Mouse (Mus musculus): ENCODE data around the gene Cd5l. TPM values are rescaled to one million over a fixed set of nuclear protein-coding genes. Genes with fewer than 3 reads are reported as not detected.
"Not testable (repeated sequence)": the region's sequence is repeated elsewhere in the genome, so short reads cannot be mapped to it uniquely, and the experiment has no call there.

The Cd5l gene
- polyA plus RNA-seq, 1 experiment from 2014 or later = 0.11 TPM

- 40% methylated on average over 3 of the region's 3 CpGs for WGBS
- H3K27ac ChIP-seq = no peak overlapping the region
- H3K4me1 ChIP-seq = peaks cover 5% of the 10 kb centered on the region; the same call in 1 of the 2 replicates
- ATAC-seq (ENCODE audit: borderline replicate concordance, extremely low read depth, low FRiP score, low TSS enrichment) = no peak
- no peaks in the 10 kb centered on the region for H3K36me3 ChIP-seq
- no peaks in the 10 kb centered on the region for H3K9me3 ChIP-seq
- no peak overlapping the region for H3K4me3 ChIP-seq
- no peak overlapping the region for H3K9ac ChIP-seq
- no peaks in the 10 kb centered on the region for H3K27me3 ChIP-seq
- no peak overlapping the region for H3K4me2 ChIP-seq
Observed at GRCm38 (mm10) chr3:87377228-87377627, 19.5 kb downstream of the Cd5l start.

GRCm38 (mm10) chr3:87377719-87378118 lies 20.0 kb downstream of the Cd5l start:
- no peak overlapping the region for H3K27ac ChIP-seq
- no peak for ATAC-seq (ENCODE audit: borderline replicate concordance, extremely low read depth, low FRiP score, low TSS enrichment)
- H3K36me3 ChIP-seq = no peaks in the 10 kb centered on the region
- no peak overlapping the region for H3K9ac ChIP-seq
- WGBS = 46% methylated on average over 6 of the region's 6 CpGs
- peaks cover 5% of the 10 kb centered on the region; the same call in 1 of the 2 replicates for H3K4me1 ChIP-seq
- no peaks in the 10 kb centered on the region for H3K27me3 ChIP-seq
- H3K4me2 ChIP-seq = no peak overlapping the region
- H3K9me3 ChIP-seq = no peaks in the 10 kb centered on the region
- H3K4me3 ChIP-seq = no peak overlapping the region

- H3K4me1 ChIP-seq; H3K27me3 ChIP-seq; H3K9ac ChIP-seq; H3K4me2 ChIP-seq; ATAC-seq (ENCODE audit: borderline replicate concordance, extremely low read depth, low FRiP score, low TSS enrichment); H3K4me3 ChIP-seq; H3K9me3 ChIP-seq; H3K36me3 ChIP-seq; H3K27ac ChIP-seq: not testable (repeated sequence)
- WGBS = 87% methylated on average over 2 of the region's 2 CpGs
Observed at GRCm38 (mm10) chr3:87379641-87380315, 22.1 kb downstream of the Cd5l start.

GRCm38 (mm10) chr3:87381806-87382712 lies 24.4 kb downstream of the Cd5l start:
- Histone ChIP-seq H3K4me1 (no peaks in the 10 kb centered on the region), H3K27me3 (no peaks in the 10 kb centered on the region), H3K4me2 (no peak overlapping the region), H3K9me3 (no peaks in the 10 kb centered on the region), H3K27ac (no peak overlapping the region), H3K4me3 (no peak overlapping the region), H3K36me3 (no peaks in the 10 kb centered on the region), H3K9ac (no peak overlapping the region)
- ATAC-seq (ENCODE audit: borderline replicate concordance, extremely low read depth, low FRiP score, low TSS enrichment) = no peak
- WGBS = 59% methylated on average over 7 of the region's 7 CpGs

- Histone ChIP-seq H3K27me3 (no peaks in the 10 kb centered on the region), H3K4me3 (no peak overlapping the region), H3K9me3 (no peaks in the 10 kb centered on the region), H3K36me3 (no peaks in the 10 kb centered on the region), H3K27ac (no peak overlapping the region), H3K4me2 (no peak overlapping the region), H3K9ac (no peak overlapping the region), H3K4me1 (no peaks in the 10 kb centered on the region)
- 89% methylated on average over 3 of the region's 3 CpGs for WGBS
- no peak for ATAC-seq (ENCODE audit: borderline replicate concordance, extremely low read depth, low FRiP score, low TSS enrichment)
Observed at GRCm38 (mm10) chr3:87383308-87383707, 25.6 kb downstream of the Cd5l start.

- H3K9me3 ChIP-seq = no peaks in the 10 kb centered on the region
- ATAC-seq (ENCODE audit: borderline replicate concordance, extremely low read depth, low FRiP score, low TSS enrichment) = no peak
- H3K27me3 ChIP-seq = no peaks in the 10 kb centered on the region
- no peaks in the 10 kb centered on the region for H3K4me1 ChIP-seq
- H3K9ac ChIP-seq = no peak overlapping the region
- H3K27ac ChIP-seq = no peak overlapping the region
- H3K4me3 ChIP-seq = no peak overlapping the region
- WGBS = 73% methylated on average over 9 of the region's 9 CpGs
- no peaks in the 10 kb centered on the region for H3K36me3 ChIP-seq
- H3K4me2 ChIP-seq = no peak overlapping the region
Observed at GRCm38 (mm10) chr3:87385105-87385504, 27.4 kb downstream of the Cd5l start.

GRCm38 (mm10) chr3:87390935-87391334 lies 33.3 kb downstream of the Cd5l start:
- 66% methylated on average over 1 of the region's 1 CpGs for WGBS
- no peaks in the 10 kb centered on the region for H3K4me1 ChIP-seq
- no peak overlapping the region for H3K4me2 ChIP-seq
- no peak overlapping the region for H3K27ac ChIP-seq
- ATAC-seq (ENCODE audit: borderline replicate concordance, extremely low read depth, low FRiP score, low TSS enrichment) = no peak
- H3K4me3 ChIP-seq = no peak overlapping the region
- H3K9ac ChIP-seq = no peak overlapping the region
- no peaks in the 10 kb centered on the region for H3K36me3 ChIP-seq
- H3K9me3 ChIP-seq = no peaks in the 10 kb centered on the region
- no peaks in the 10 kb centered on the region for H3K27me3 ChIP-seq

GRCm38 (mm10) chr3:87398809-87399208 lies 41.1 kb downstream of the Cd5l start:
- no peak overlapping the region for H3K4me3 ChIP-seq
- H3K36me3 ChIP-seq = no peaks in the 10 kb centered on the region
- no peaks in the 10 kb centered on the region for H3K27me3 ChIP-seq
- WGBS = 62% methylated on average over 4 of the region's 4 CpGs
- H3K4me2 ChIP-seq = no peak overlapping the region
- no peaks in the 10 kb centered on the region for H3K4me1 ChIP-seq
- ATAC-seq (ENCODE audit: borderline replicate concordance, extremely low read depth, low FRiP score, low TSS enrichment) = no peak
- no peak overlapping the region for H3K9ac ChIP-seq
- no peaks in the 10 kb centered on the region for H3K9me3 ChIP-seq
- H3K27ac ChIP-seq = no peak overlapping the region

GRCm38 (mm10) chr3:87399906-87400305 lies 42.2 kb downstream of the Cd5l start:
- H3K36me3 ChIP-seq = no peaks in the 10 kb centered on the region
- no peak overlapping the region for H3K4me2 ChIP-seq
- H3K9me3 ChIP-seq = no peaks in the 10 kb centered on the region
- H3K27me3 ChIP-seq = no peaks in the 10 kb centered on the region
- H3K4me1 ChIP-seq = no peaks in the 10 kb centered on the region
- H3K27ac ChIP-seq = no peak overlapping the region
- H3K9ac ChIP-seq = no peak overlapping the region
- 79% methylated on average over 4 of the region's 4 CpGs for WGBS
- H3K4me3 ChIP-seq = no peak overlapping the region
- ATAC-seq (ENCODE audit: borderline replicate concordance, extremely low read depth, low FRiP score, low TSS enrichment) = no peak

- 46% methylated on average over 5 of the region's 5 CpGs for WGBS
- no peaks in the 10 kb centered on the region for H3K9me3 ChIP-seq
- H3K4me2 ChIP-seq = no peak overlapping the region
- no peak overlapping the region for H3K4me3 ChIP-seq
- H3K4me1 ChIP-seq = no peaks in the 10 kb centered on the region
- no peaks in the 10 kb centered on the region for H3K36me3 ChIP-seq
- H3K9ac ChIP-seq = no peak overlapping the region
- no peak for ATAC-seq (ENCODE audit: borderline replicate concordance, extremely low read depth, low FRiP score, low TSS enrichment)
- H3K27ac ChIP-seq = no peak overlapping the region
- H3K27me3 ChIP-seq = no peaks in the 10 kb centered on the region
Observed at GRCm38 (mm10) chr3:87401321-87401720, 43.6 kb downstream of the Cd5l start.

- Histone ChIP-seq H3K4me2 (no peak overlapping the region), H3K9me3 (no peaks in the 10 kb centered on the region), H3K9ac (no peak overlapping the region), H3K4me1 (no peaks in the 10 kb centered on the region), H3K27me3 (no peaks in the 10 kb centered on the region), H3K27ac (no peak overlapping the region), H3K36me3 (no peaks in the 10 kb centered on the region), H3K4me3 (no peak overlapping the region)
- WGBS = 14% methylated on average over 4 of the region's 4 CpGs
- no peak for ATAC-seq (ENCODE audit: borderline replicate concordance, extremely low read depth, low FRiP score, low TSS enrichment)
Observed at GRCm38 (mm10) chr3:87408171-87408570, 50.5 kb downstream of the Cd5l start.

GRCm38 (mm10) chr3:87409196-87409935 lies 51.7 kb downstream of the Cd5l start:
- no peak overlapping the region for H3K4me3 ChIP-seq
- no peak overlapping the region for H3K4me2 ChIP-seq
- WGBS = 79% methylated on average over 4 of the region's 4 CpGs
- H3K9me3 ChIP-seq = no peaks in the 10 kb centered on the region
- no peaks in the 10 kb centered on the region for H3K27me3 ChIP-seq
- H3K27ac ChIP-seq = no peak overlapping the region
- H3K9ac ChIP-seq = no peak overlapping the region
- no peaks in the 10 kb centered on the region for H3K36me3 ChIP-seq
- no peak for ATAC-seq (ENCODE audit: borderline replicate concordance, extremely low read depth, low FRiP score, low TSS enrichment)
- no peaks in the 10 kb centered on the region for H3K4me1 ChIP-seq

Data from lung, embryonic 15.5 days (tissue).